Mouse (Mus musculus): ENCODE measurements around the gene Eif4g3.
A peak's percentile ranks its signal among the peaks of the same experiment; 100 is the strongest.

DNA sequence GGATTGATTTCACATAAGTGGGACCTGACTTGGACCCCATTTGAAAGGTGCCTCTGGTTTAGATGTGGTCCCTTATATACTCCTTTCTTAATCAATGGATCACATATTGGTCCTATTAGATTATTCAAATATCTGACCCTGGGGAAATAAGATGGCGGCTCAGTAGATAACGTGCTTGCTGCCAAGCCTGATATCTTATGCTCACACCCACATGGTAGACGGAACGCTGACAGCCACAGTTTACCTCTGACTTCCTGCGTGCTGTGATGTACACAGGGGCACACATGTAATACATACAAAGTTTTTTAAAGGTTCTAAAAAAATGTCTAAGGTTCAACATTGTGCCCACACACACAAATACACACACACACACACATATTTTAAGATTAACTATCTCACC lies 86.4 kb downstream of the Eif4g3 start:
- peak; percentile 42 for TF ChIP-seq EP300 (IDR thresholded peaks at IDR 0.05; ENCODE audit: low read depth)
- TF ChIP-seq CTCF (IDR thresholded peaks at IDR 0.05; ENCODE audit: low read depth): no peak
